Mouse (Mus musculus) intestine, postnatal 0 days (tissue): Measurements from ENCODE around the gene Magi1. TPM values are rescaled to one million over a fixed set of nuclear protein-coding genes. Genes with fewer than 3 reads are reported as not detected.

Experiments used
- ATAC-seq: fragments of 200-750 bp; cut with Nextera tagmentation; 2 replicates; pipeline ENCODE4 v1.8.0; 2017; ENCODE audit warnings: mild to moderate bottlenecking, moderate TSS enrichment, moderate library complexity
- H3K27ac ChIP-seq: fragments of 300-500 bp; sonication (generic); 2 replicates; pipeline ENCODE4 v1.5.1; 2014; ENCODE audit warnings: mild to moderate bottlenecking, low read depth, low read length, moderate library complexity
- H3K27me3 ChIP-seq: fragments of 300-500 bp; sonication (generic); replicated peaks from 2 replicates; pipeline ENCODE4 v1.6.1; 2014; ENCODE audit warnings: low read length, mixed read lengths; ENCODE audit not compliant: control insufficient read depth, insufficient read depth
- H3K36me3 ChIP-seq: fragments of 300-500 bp; sonication (generic); 2 replicates; pipeline ENCODE4 v1.6.1; 2014; ENCODE audit warnings: mild to moderate bottlenecking, moderate library complexity; ENCODE audit not compliant: control insufficient read depth, insufficient read depth
- H3K4me1 ChIP-seq: fragments of 300-500 bp; sonication (generic); replicated peaks from 2 replicates; pipeline ENCODE4 v1.6.1; 2014; ENCODE audit warnings: antibody characterized with exemption, low read length, mixed read lengths; ENCODE audit not compliant: control insufficient read depth, insufficient read depth
- H3K4me2 ChIP-seq: fragments of 300-500 bp; sonication (generic); replicated peaks from 2 replicates; pipeline ENCODE4 v1.6.1; 2014; ENCODE audit warnings: low read depth, mild to moderate bottlenecking, moderate library complexity
- H3K4me3 ChIP-seq: fragments of 300-500 bp; sonication (generic); 2 replicates; pipeline ENCODE4 v1.5.1; 2014; ENCODE audit warnings: low read depth, low read length
- H3K9ac ChIP-seq: fragments of 300-500 bp; sonication (generic); 2 replicates; pipeline ENCODE4 v1.6.1; 2014; ENCODE audit warnings: mild to moderate bottlenecking, low read depth, low read length
- H3K9me3 ChIP-seq: fragments of 300-500 bp; sonication (generic); 2 replicates; pipeline ENCODE4 v1.6.1; 2016; ENCODE audit warnings: mixed run types; ENCODE audit not compliant: control insufficient read depth
- CTCF ChIP-seq: sonication (generic); IDR thresholded peaks from 2 replicates; pipeline ENCODE4 v1.5.1; 2016; ENCODE audit warnings: low read depth, mild to moderate bottlenecking, control low read depth, antibody characterized with exemption, moderate library complexity
- WGBS: fragments of 180-500 bp; shearing (Covaris S2); extraction: QIAGEN DNeasy Blood & Tissue Kit; methylation state at CpG from one replicate; pipeline ENCODE4 v1.1.7; 2014; 5-methylcytosine and 5-hydroxymethylcytosine counted together
- polyA plus RNA-seq: library from polyadenylated mRNA; unstranded; fragments of >200 nt; fragmentation: Nextera tagmentation; extraction: Ambion mirVana; gene quantifications from 2 replicates; pipeline ENCODE4 v1.2.1, GENCODE M21; 2015

Magi1 gene
- polyA plus RNA-seq, 1 experiment from 2014 or later = 4.2 TPM

DNA sequence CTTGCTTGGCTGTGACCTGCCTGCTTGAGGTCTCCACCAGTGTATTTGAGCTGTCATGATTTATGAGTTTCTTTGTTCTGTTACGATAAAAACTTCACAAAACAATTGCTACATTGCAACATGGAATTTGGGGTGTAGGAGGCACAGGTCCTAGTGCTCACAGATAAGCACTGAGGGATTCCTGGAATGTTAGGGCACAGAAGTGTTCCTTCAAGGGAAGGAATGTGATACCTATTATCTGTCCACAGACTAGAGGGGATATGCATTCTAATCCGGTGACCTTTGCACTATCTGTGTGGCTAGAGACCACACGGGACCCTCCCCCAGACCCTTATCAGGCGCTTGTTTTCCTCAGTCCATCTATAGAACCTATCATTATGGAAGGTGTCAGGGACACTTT, 132.8 kb downstream of the Magi1 start:
- ATAC-seq = no peak
- no peak overlapping the region for H3K27ac ChIP-seq
- H3K4me3 ChIP-seq = no peak overlapping the region
- WGBS = 38% methylated on average over 4 of the region's 4 CpGs
- H3K9ac ChIP-seq = no peak overlapping the region
- peaks cover 8% of the 10 kb centered on the region; the same call in 1 of the 2 replicates for H3K4me1 ChIP-seq
- no peak overlapping the region for H3K4me2 ChIP-seq
- no peaks in the 10 kb centered on the region for H3K36me3 ChIP-seq
- H3K27me3 ChIP-seq = no peaks in the 10 kb centered on the region
- H3K9me3 ChIP-seq = no peaks in the 10 kb centered on the region
- no peak for TF ChIP-seq CTCF

DNA sequence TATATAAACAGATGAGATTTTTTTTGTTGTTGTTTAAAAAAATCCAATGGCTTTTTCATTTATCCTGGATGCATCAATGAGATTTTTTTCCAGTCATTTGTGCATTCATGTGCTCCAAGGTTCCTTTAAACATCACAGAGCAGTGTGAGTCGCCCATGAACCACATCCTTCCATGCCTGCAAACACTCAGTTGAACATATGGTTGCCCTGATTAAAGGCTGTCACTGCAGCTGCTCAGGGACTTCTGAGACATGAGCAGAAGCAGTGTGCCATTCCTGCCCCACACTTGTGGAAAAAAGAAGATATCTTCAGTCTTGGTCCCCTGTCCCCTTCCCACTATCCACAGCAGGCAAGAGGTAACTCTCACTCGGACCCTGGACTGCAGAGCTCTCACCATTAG, 133.9 kb downstream of the Magi1 start:
- Histone ChIP-seq H3K4me3 (no peak overlapping the region), H3K27ac (no peak overlapping the region), H3K9me3 (no peaks in the 10 kb centered on the region), H3K4me1 (0 out of 2 replicates have a peak, but pooled peaks cover 7% of the 10 kb centered on the region), H3K9ac (no peak overlapping the region), H3K4me2 (no peak overlapping the region), H3K27me3 (no peaks in the 10 kb centered on the region), H3K36me3 (no peaks in the 10 kb centered on the region)
- no peak for TF ChIP-seq CTCF
- no peak for ATAC-seq
- WGBS = 77% methylated on average over 2 of the region's 2 CpGs

DNA sequence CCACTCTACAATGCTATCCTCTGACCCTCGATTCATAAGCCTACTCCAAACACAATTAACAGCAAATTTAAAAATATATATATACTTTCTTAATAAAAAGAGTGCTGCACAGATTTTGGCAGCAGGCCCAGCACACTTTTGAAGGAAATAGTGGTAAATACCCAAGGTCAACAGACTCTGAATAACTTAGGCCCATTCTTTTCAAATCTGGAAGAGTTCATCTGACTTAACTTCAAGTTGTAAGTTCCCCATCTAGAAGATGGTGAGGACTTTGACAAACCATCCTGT, 137.6 kb downstream of the Magi1 start:
- H3K9me3 ChIP-seq = no peaks in the 10 kb centered on the region
- 16% methylated on average over 1 of the region's 1 CpGs for WGBS
- H3K9ac ChIP-seq = no peak overlapping the region
- no peaks in the 10 kb centered on the region for H3K27me3 ChIP-seq
- TF ChIP-seq CTCF = no peak
- H3K4me1 ChIP-seq = 0 out of 2 replicates have a peak, but pooled peaks cover 3% of the 10 kb centered on the region
- no peak overlapping the region for H3K27ac ChIP-seq
- H3K36me3 ChIP-seq = no peaks in the 10 kb centered on the region
- H3K4me3 ChIP-seq = no peak overlapping the region
- no peak for ATAC-seq
- H3K4me2 ChIP-seq = no peak overlapping the region

DNA sequence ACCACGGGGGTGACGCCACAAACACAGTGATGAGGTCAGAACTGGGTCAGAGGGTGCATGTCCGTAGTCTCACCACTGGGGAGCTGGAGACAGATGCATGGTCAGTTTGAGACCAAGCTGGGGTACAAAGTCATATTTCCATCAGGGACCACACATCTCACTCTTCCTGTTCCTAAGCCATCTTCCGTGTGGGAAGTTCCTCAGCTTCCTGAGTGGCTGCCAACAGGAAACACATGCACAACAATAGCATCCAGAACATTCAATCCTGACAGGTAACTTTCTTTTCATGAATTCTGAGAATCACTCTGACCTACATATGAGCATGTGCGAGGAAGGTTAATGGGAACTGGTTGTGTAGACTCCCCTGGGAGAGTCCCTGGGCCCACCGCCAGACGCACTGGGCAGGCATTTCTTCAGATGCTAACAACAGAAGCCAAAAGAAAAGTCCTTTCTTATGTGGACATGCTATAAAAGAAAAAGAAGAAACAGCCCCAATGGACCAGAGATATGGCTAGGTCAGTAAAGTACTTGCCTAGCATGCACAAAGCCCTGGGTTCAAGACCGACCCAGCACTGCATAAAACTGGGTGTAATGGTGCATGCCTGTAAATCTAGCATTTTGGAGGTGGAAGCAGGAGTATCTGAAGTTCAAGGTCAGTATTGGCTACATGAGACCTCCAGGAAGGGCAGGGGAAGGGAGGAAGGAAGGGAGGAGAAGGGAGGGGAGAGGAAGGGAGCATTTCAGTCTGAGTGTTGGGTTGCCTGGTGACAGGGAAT, 138.1 kb downstream of the Magi1 start:
- no peaks in the 10 kb centered on the region for H3K27me3 ChIP-seq
- H3K4me1 ChIP-seq = 0 out of 2 replicates have a peak, but pooled peaks cover 3% of the 10 kb centered on the region
- no peak overlapping the region for H3K9ac ChIP-seq
- 79% methylated on average over 8 of the region's 8 CpGs for WGBS
- no peak overlapping the region for H3K4me2 ChIP-seq
- H3K27ac ChIP-seq = no peak overlapping the region
- H3K4me3 ChIP-seq = no peak overlapping the region
- no peaks in the 10 kb centered on the region for H3K9me3 ChIP-seq
- no peak for TF ChIP-seq CTCF
- no peak for ATAC-seq
- no peaks in the 10 kb centered on the region; the same call in 1 of the 2 replicates for H3K36me3 ChIP-seq

DNA sequence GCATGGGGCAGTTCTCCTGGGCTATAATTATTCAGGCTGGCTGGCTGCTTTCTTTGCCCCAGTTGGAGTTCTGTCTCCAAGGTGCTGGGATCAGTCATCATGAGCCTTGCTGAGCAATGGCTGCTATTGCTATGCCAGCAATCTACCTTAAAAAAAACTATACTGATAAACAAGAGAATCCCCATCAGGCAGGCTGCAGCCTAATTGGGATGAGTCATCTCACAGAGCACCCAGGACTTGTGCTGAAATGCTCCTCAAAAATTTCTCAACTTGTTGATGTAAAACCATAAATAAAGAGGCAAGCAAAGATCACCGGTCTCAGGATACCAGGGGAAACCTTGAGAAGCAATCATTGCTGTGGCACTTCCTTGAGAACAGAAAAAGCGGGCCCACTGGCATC, 141.2 kb downstream of the Magi1 start:
- Histone ChIP-seq H3K9me3 (no peaks in the 10 kb centered on the region), H3K4me3 (no peak overlapping the region), H3K4me2 (no peak overlapping the region), H3K27ac (no peak overlapping the region), H3K4me1 (0 out of 2 replicates have a peak, but pooled peaks cover 3% of the 10 kb centered on the region), H3K36me3 (no peaks in the 10 kb centered on the region; the same call in 1 of the 2 replicates), H3K9ac (no peak overlapping the region), H3K27me3 (no peaks in the 10 kb centered on the region)
- 76% methylated on average over 2 of the region's 2 CpGs for whole genome bisulfite sequencing
- no peak for TF ChIP-seq CTCF
- ATAC-seq = no peak

DNA sequence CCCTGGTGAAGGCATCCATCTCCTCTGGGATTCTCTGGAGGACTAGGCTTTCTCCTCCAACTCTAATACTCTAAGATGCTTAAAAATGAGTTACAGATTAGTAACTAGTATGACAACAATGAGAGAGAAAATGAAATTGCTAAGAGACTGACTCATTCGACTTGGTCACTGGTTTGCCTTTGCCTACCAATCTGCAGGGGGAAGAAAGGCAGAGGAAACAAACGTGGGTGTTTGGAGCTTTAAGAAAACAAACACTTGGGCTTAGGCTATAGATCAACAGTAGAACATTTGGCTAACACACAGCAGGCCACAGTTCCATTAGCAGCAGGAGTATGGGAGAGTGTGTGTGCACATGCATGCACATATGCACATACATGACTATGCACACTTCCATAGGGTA, 142.2 kb downstream of the Magi1 start:
- no peak for TF ChIP-seq CTCF
- Histone ChIP-seq H3K36me3 (no peaks in the 10 kb centered on the region; the same call in 1 of the 2 replicates), H3K9ac (no peak overlapping the region), H3K4me2 (no peak overlapping the region), H3K27ac (no peak overlapping the region), H3K4me3 (no peak overlapping the region), H3K4me1 (0 out of 2 replicates have a peak, but pooled peaks cover 3% of the 10 kb centered on the region), H3K27me3 (no peaks in the 10 kb centered on the region), H3K9me3 (no peaks in the 10 kb centered on the region)
- WGBS = 37% methylated on average over 2 of the region's 2 CpGs
- ATAC-seq = no peak
